Mouse (Mus musculus) gastrocnemius, postnatal 36 days (tissue): ENCODE results near the gene Ugt3a1. TPM values are rescaled to one million over a fixed set of nuclear protein-coding genes. Genes with fewer than 3 reads are reported as not detected.
"Not testable (repeated sequence)": the region's sequence is repeated elsewhere in the genome, so short reads cannot be mapped to it uniquely, and the experiment has no call there.

Experiments used
- DNase-seq, 2 experiments: peaks; one replicate each; pipeline ENCODE4 v3.0.0; 2022
- intact Hi-C: fragments of 180-260 bp; cut with DNase I; formaldehyde crosslinking; loops from one replicate; pipeline ENCODE4 v1.15.1; 2025
- long read RNA-seq, 2 experiments: library from polyadenylated mRNA; stranded (forward); transcript quantifications; one replicate each; pipeline ENCODE4 v2.0.0; 2021
- total RNA-seq, 2 experiments: library from RNA; stranded (reverse); gene quantifications; 2 replicates each; pipeline ENCODE4 v1.2.3; 2021

The Ugt3a1 gene
- not detected for total RNA-seq
- long read RNA-seq, experiment 1 = 0 reads
- long read RNA-seq, experiment 2 = 0 reads

GRCm38 (mm10) chr15:9276838-9277295 is at the start of gene Ugt3a1:
Gene Ugt3a1 (plus strand): TSS chr15:9276888.
- DNase-seq = no peak
- intact Hi-C loops = no loop called here

- DNase-seq, intact Hi-C loops: not testable (repeated sequence)
Observed at GRCm38 (mm10) chr15:9230917-9231316, 45.8 kb upstream of the Ugt3a1 start.

DNA sequence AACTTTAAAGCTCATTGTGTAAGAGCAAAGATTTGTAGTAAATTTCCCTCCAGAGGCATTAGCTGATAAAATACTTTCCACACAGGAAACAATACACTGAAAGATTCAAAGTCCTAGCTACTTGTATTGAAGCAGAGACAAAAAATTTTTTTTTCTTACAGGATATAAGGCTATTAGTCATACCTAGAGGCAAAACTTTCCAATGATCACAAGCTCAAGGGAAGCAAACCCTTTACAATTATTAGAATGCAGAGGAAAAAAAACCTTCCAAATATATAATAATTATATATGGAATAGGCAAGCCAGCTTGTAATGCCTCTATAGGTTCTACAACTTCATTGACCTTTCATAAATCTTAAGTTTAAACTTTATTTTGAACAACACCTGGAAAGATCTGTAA is 30.3 kb upstream of the Ugt3a1 start:
- DNase-seq = no peak
- intact Hi-C loops = no loop called here

DNA sequence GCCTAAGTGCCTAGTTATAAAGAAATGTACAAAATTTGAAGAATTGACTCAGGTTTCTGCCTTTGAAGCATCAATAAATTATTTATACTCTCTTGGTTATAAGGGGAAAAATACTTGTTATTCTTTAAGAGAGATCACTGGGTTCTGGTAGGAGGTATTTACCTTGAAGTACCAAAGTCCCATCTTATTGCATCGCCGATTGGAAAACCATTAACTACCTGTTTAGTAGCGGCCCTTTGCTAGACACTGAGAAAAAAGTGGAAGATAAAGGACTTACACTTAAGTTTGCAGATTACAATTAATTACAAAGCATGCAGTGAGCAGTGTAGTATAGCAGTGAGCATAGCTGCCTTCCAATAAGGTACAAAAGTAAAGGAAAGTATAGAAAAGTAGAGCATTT is 23.8 kb upstream of the Ugt3a1 start:
- intact Hi-C loops = no loop called here
- DNase-seq = no peak

GRCm38 (mm10) chr15:9260621-9261020 is 16.1 kb upstream of the Ugt3a1 start:
- no peak for DNase-seq
- intact Hi-C loops = no loop called here

DNA sequence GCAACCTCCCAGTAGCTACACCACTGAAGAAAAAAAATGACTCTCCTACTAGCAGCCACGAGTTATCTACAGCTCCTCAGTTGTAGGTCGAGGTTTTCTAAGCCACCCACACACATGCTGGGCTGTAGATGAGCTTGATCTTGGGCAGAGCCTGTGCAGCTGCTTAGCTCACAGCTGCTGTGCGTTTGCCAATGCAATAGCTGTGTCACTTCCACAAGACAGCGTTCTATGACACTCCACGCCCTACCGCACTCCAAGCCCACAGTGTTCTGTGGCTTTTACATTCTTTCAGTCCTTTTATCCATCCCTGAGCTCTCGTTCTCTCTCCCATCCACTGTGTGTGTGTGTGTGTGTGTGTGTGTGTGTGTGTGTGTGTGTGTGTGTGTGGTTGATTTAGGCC is 4.8 kb upstream of the Ugt3a1 start:
- no peak for DNase-seq
- intact Hi-C loops = no loop called here

GRCm38 (mm10) chr15:9279026-9279425 is 2.3 kb downstream of the Ugt3a1 start:
- intact Hi-C loops = no loop called here
- no peak for DNase-seq

- no peak for DNase-seq
- intact Hi-C loops = no loop called here
Observed at GRCm38 (mm10) chr15:9279596-9279995, 2.9 kb downstream of the Ugt3a1 start.

DNA sequence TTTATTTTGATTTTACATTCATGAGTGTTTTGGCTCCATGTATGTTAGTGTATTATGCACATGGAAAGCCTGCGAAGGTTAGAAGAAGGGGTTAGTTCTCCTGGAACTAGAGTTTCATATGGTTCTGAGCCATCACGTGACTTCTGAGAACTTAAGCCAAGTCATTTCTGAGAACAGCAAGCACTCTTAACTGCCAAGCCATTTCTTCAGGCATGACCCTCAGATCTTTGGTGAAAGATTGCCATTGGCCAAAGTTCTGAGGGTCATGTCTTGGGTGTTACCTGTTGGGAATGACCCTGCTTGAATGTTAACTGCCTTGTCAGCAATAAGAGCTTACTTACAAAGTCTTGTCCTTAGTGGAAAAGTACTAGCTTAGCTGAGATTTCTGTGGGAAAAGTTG is 6.5 kb downstream of the Ugt3a1 start:
- no peak for DNase-seq
- intact Hi-C loops = loop anchor here (10.0 kb wide), 1 partner anchor 52 kb away; the partner anchor contains the start of gene Ugt3a2

- intact Hi-C loops = loop anchor here (10.0 kb wide), 1 partner anchor 45 kb away; the partner anchor contains the start of gene Ugt3a2
- DNase-seq = no peak
Observed at GRCm38 (mm10) chr15:9289660-9290059, 13.0 kb downstream of the Ugt3a1 start.

GRCm38 (mm10) chr15:9305978-9306692 is 29.4 kb downstream of the Ugt3a1 start:
- intact Hi-C loops = no loop called here
- no peak for DNase-seq

GRCm38 (mm10) chr15:9334596-9334995 is 57.9 kb downstream of the Ugt3a1 start:
- intact Hi-C loops = loop anchor here (10.0 kb wide), 1 partner anchor 50 kb away; no protein-coding TSS in a partner anchor

DNA sequence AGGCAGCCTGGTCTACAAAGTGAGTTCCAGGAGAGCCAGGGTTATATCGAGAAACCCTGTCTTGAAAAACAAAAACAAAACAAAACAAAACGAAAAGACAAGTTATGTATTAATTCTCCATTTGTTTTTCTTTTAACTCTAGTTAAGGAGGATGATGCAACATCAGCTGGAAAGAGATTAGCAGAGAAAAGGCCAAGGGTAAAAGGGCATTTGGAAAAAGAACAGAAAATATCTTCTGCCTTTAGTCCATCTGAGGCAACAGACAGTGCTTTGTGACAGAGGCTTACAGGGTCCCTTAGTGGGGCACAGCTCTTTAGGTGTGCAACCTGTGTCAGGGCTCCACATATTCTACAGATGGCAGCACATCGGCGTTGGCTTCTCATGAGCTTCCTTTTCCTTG is 58.7 kb downstream of the Ugt3a1 start, which contains the start of gene Ugt3a2:
TSS of gene Ugt3a2 (plus strand) at position 210 of the 400 bp plus-strand sequence.
- intact Hi-C loops = loop anchor here (10.0 kb wide), 1 partner anchor 51 kb away; no protein-coding TSS in a partner anchor
- DNase-seq = no peak

More at GRCm38 (mm10) chr15:9334596-9334995, 57.9 kb downstream of the Ugt3a1 start:
- DNase-seq = no peak

DNA sequence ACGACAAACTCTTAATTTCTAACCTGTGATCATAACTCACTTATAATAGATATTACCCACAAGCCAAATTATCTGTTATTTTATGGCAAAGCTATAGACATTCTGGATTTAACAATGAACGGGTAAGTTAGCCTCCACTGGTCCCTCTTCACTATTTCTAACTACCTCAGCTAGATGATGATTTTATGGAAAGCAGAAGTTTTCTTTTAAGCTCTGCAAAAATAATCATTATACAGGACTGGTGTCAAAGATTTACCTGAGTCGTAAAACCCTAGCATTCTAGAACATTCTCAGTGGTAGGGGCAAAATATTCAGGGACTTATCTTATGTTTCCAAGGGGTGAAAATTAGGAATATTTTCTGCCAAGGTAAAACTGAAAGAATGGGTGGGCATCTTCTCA is 59.9 kb downstream of the Ugt3a1 start:
- intact Hi-C loops = loop anchor here (10.0 kb wide), 1 partner anchor 52 kb away; no protein-coding TSS in a partner anchor
- DNase-seq = no peak

DNA sequence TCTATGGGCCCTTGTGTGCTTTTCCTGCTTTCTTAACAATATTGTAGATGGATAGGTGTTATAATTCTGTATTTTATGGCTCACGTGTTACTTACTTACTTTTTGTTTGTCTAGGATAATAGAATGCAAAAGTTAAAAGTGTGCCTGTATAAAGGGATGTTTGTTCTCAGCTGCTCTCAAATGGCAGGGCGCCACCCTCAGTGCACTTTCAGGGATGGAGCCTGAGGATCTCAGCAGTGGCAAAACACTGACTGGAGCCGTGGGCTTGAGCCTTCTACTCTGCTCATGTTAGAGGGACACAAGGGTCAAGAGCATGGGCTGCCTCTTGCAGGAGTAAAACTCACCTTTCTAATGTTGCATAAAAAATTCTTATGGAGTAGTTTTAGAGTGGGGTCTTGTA is 60.3 kb downstream of the Ugt3a1 start:
- no peak for DNase-seq
- intact Hi-C loops = loop anchor here (10.0 kb wide), 1 partner anchor 52 kb away; no protein-coding TSS in a partner anchor

DNA sequence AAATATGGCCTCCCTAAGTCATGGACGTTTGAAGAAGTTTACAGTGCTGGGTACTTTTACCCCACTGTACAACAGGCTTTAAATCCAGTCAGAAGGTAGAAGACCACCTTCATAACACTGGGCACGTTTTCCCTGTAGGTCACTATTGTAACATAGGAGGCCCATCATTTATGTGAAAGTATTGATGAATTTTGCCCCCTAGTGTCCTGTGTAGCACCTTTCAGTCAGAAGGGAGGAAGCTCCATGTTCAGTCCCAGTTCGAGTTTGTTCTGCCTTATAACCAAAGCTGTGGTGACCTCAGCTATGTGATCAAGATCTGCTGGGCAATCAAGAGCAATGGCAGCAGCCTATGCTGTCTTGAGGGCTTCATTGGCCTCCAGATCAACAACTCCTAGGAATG is 72.1 kb downstream of the Ugt3a1 start:
- no peak for DNase-seq
- intact Hi-C loops = no loop called here

- no peak for DNase-seq
- intact Hi-C loops = no loop called here
Observed at GRCm38 (mm10) chr15:9362801-9363200, 86.1 kb downstream of the Ugt3a1 start.

Other genes starting within 250 kb of the Ugt3a1 start
- gene Nadk2, start 205.6 kb upstream of the Ugt3a1 start, total RNA-seq = 10 to 100 TPM; 28.4 to 37.8 TPM
- 10 to 100 TPM; 13.8 TPM for gene Lmbrd2, start 136.3 kb upstream of the Ugt3a1 start, total RNA-seq
- under 1 TPM; 0.77 to 0.99 TPM for gene Skp2, start 121.5 kb upstream of the Ugt3a1 start, total RNA-seq
- gene Ugt3a2, start 58.7 kb downstream of the Ugt3a1 start, total RNA-seq = not detected
- gene Capsl, start 159.1 kb downstream of the Ugt3a1 start, total RNA-seq = not detected